Mouse (Mus musculus) frontal cortex, adult 2 months (tissue): Measurements from ENCODE around the gene Fam69a. TPM values are rescaled to one million over a fixed set of nuclear protein-coding genes. Genes with fewer than 3 reads are reported as not detected.

Source experiments
- DNase-seq, 2 experiments: peaks; one replicate each; pipeline ENCODE4 v3.0.0; 2022; ENCODE audit warnings: low spot score in 1 of 2; ENCODE audit errors: extremely low spot score in 1 of 2
- polyA plus RNA-seq: library from polyadenylated mRNA; depleted of rRNA; stranded (reverse); fragments of >200 nt; gene quantifications from 2 replicates; pipeline ENCODE4 v1.2.3, GENCODE M21; 2012; rRNA removed

Fam69a gene
- polyA plus RNA-seq, 1 experiment: 17.9 TPM

GRCm38 (mm10) chr5:107867970-107868904 is 118.6 kb downstream of the Fam69a start:
- peak in 1 of 2 experiments; percentile 45 for DNase-seq

GRCm38 (mm10) chr5:107866127-107867126 is 120.5 kb downstream of the Fam69a start:
- no peak for DNase-seq

- no peak for DNase-seq
These were observed 122.9 kb downstream of the Fam69a start for GRCm38 (mm10) chr5:107863971-107864370.

GRCm38 (mm10) chr5:107858963-107859362 is 127.9 kb downstream of the Fam69a start:
- no peak for DNase-seq

Other genes with a start within 250 kb of the Fam69a start
- gene Ube2d2b, start 157.0 kb downstream of the Fam69a start, polyA plus RNA-seq: not detected in 2 replicates
- gene Evi5, start 112.0 kb downstream of the Fam69a start, polyA plus RNA-seq: 58.0 and 71.1 TPM in 2 replicates
- gene Rpl5, start 86.6 kb downstream of the Fam69a start, polyA plus RNA-seq: 92.1 and 106 TPM in 2 replicates
- 51.5 and 62.8 TPM in 2 replicates for gene Mtf2, start 78.6 kb upstream of the Fam69a start, polyA plus RNA-seq
- 20.2 and 20.6 TPM in 2 replicates for gene Tmed5, start 145.5 kb upstream of the Fam69a start, polyA plus RNA-seq
- gene Ccdc18, start 145.8 kb upstream of the Fam69a start, polyA plus RNA-seq: 0.59 and 0.74 TPM in 2 replicates